Mouse (Mus musculus) kidney, embryonic 15.5 days (tissue): ENCODE measurements around the gene Meis2. TPM values are rescaled to one million over a fixed set of nuclear protein-coding genes. Genes with fewer than 3 reads are reported as not detected.

Experiments
- ATAC-seq: fragments of 200-750 bp; cut with Nextera tagmentation; replicated peaks from 2 replicates; pipeline ENCODE4 v1.8.0; 2017; ENCODE audit warnings: moderate TSS enrichment; ENCODE audit not compliant: low FRiP score
- H3K27ac ChIP-seq: fragments of 300-500 bp; sonication (generic); 2 replicates; pipeline ENCODE4 v1.5.1; 2015; ENCODE audit warnings: mild to moderate bottlenecking, inconsistent platforms
- H3K27me3 ChIP-seq: fragments of 300-500 bp; sonication (generic); 2 replicates; pipeline ENCODE4 v1.6.1; 2015; ENCODE audit warnings: inconsistent platforms
- H3K36me3 ChIP-seq: fragments of 300-500 bp; sonication (generic); 2 replicates; pipeline ENCODE4 v1.6.1; 2015; ENCODE audit warnings: inconsistent platforms
- H3K4me1 ChIP-seq: fragments of 300-500 bp; sonication (generic); 2 replicates; pipeline ENCODE4 v1.6.1; 2015; ENCODE audit warnings: inconsistent platforms
- H3K4me2 ChIP-seq: fragments of 300-500 bp; sonication (generic); 2 replicates; pipeline ENCODE4 v1.6.1; 2015; ENCODE audit warnings: moderate library complexity, mild to moderate bottlenecking, inconsistent platforms
- H3K4me3 ChIP-seq: fragments of 300-500 bp; sonication (generic); replicated peaks from 2 replicates; pipeline ENCODE4 v1.5.1; 2015; ENCODE audit warnings: mild to moderate bottlenecking, inconsistent platforms
- H3K9ac ChIP-seq: fragments of 300-500 bp; sonication (generic); 2 replicates; pipeline ENCODE4 v1.6.1; 2015; ENCODE audit warnings: mild to moderate bottlenecking, inconsistent platforms
- H3K9me3 ChIP-seq: fragments of 300-500 bp; sonication (generic); replicated peaks from 2 replicates; pipeline ENCODE4 v1.6.1; 2016; ENCODE audit warnings: inconsistent platforms
- WGBS: fragments of 180-500 bp; shearing (Covaris S2); methylation state at CpG from one replicate; pipeline ENCODE4 v1.1.7; 2015; ENCODE audit warnings: mixed read lengths; 5-methylcytosine and 5-hydroxymethylcytosine counted together
- polyA plus RNA-seq: library from polyadenylated mRNA; unstranded; fragments of >200 nt; fragmentation: Nextera tagmentation; extraction: Ambion mirVana; gene quantifications from 2 replicates; pipeline ENCODE4 v1.2.1, GENCODE M21; 2015

Meis2 gene
- 85.5 and 94.3 TPM in 2 replicates for polyA plus RNA-seq

DNA sequence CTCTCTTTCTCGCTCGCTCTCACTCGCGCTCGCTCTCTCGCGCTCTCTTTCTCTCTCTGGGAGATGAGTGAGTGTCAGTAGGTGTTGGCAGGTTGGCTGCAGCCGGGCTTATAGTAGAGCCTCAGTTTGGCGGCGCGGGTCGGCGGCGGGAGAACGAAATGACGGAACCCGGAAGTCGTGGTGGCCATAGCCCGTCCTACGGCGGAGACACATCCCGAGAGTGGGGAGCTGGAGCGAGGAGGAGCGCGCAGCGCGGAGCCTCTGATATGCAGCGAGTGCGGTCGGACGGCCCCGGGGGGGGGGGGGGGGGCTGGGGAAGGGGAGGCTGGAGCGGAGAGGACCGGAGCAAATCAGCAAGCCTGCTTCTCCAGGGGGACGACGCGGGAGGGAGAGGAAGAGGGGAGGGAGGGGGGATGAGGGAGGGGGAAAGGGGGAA lies at the start of gene Meis2:
Gene Meis2, minus strand, starts transcription at position 270 of the 436 bp plus-strand sequence.
- H3K9ac ChIP-seq: peak within 1 kb of the TSS; percentile 89
- peak within 1 kb of the TSS; percentile 72 for H3K4me2 ChIP-seq
- H3K27me3 ChIP-seq: no peaks in the 10 kb centered on the region
- H3K4me1 ChIP-seq: peaks cover 5% of the 10 kb centered on the region
- peak; percentile 81 for ATAC-seq
- H3K27ac ChIP-seq: peak within 1 kb of the TSS; percentile 98
- peak within 1 kb of the TSS; percentile 75 for H3K4me3 ChIP-seq
- WGBS: under 1% methylated on average over 32 of the region's 37 CpGs
- H3K9me3 ChIP-seq: no peaks in the 10 kb centered on the region
- H3K36me3 ChIP-seq: no peaks in the 10 kb centered on the region

- Histone ChIP-seq H3K27me3 (no peaks in the 10 kb centered on the region), H3K27ac (no peak overlapping the region), H3K9ac (no peak overlapping the region), H3K4me1 (peaks cover 6% of the 10 kb centered on the region; the same call in 1 of the 2 replicates), H3K4me3 (no peak overlapping the region), H3K4me2 (no peak overlapping the region), H3K36me3 (no peaks in the 10 kb centered on the region), H3K9me3 (no peaks in the 10 kb centered on the region)
- 67% methylated on average over 4 of the region's 4 CpGs for WGBS
- no peak for ATAC-seq
These were observed 40.6 kb upstream of the Meis2 start for GRCm38 (mm10) chr2:116106194-116106593.

- Histone ChIP-seq H3K9ac (no peak overlapping the region), H3K36me3 (no peaks in the 10 kb centered on the region), H3K27ac (no peak overlapping the region), H3K4me3 (no peak overlapping the region), H3K4me2 (no peak overlapping the region), H3K4me1 (peaks cover 6% of the 10 kb centered on the region; the same call in 1 of the 2 replicates), H3K27me3 (no peaks in the 10 kb centered on the region), H3K9me3 (no peaks in the 10 kb centered on the region)
- WGBS: 48% methylated on average over 3 of the region's 3 CpGs
- ATAC-seq: no peak
These were observed 39.5 kb upstream of the Meis2 start for GRCm38 (mm10) chr2:116105179-116105578.

GRCm38 (mm10) chr2:116103411-116103996 lies 37.9 kb upstream of the Meis2 start:
- Histone ChIP-seq H3K27me3 (no peaks in the 10 kb centered on the region), H3K27ac (no peak overlapping the region), H3K4me3 (no peak overlapping the region), H3K36me3 (no peaks in the 10 kb centered on the region), H3K9ac (no peak overlapping the region), H3K4me1 (peaks cover 6% of the 10 kb centered on the region; the same call in 1 of the 2 replicates), H3K4me2 (no peak overlapping the region), H3K9me3 (no peaks in the 10 kb centered on the region)
- 41% methylated on average over 5 of the region's 5 CpGs for WGBS
- peak; percentile 88 for ATAC-seq

DNA sequence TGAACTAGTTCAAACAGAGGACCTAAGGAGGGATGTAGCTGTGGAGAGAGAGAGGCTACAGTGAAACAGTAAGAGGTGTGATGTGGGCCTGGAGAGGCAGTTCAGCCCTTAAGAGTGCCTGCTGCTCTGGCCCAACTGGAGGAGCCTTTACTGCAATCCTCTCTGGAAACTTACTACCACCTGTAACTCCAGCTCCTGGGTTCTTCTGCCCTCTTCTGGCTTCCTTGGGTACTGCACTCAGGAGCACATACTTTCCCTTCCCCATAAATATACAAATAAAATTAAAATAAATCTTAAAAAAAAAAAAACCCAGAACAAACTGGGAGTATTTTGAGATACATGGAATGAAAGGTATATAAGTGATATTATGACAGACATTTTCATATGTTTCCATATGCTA lies 35.6 kb upstream of the Meis2 start:
- peaks cover 10% of the 10 kb centered on the region; the same call in 1 of the 2 replicates for H3K4me1 ChIP-seq
- no peak overlapping the region for H3K9ac ChIP-seq
- no peaks in the 10 kb centered on the region for H3K9me3 ChIP-seq
- no peak overlapping the region for H3K27ac ChIP-seq
- no peaks in the 10 kb centered on the region for H3K27me3 ChIP-seq
- H3K4me2 ChIP-seq: no peak overlapping the region
- ATAC-seq: no peak
- H3K36me3 ChIP-seq: no peaks in the 10 kb centered on the region
- no peak overlapping the region for H3K4me3 ChIP-seq

DNA sequence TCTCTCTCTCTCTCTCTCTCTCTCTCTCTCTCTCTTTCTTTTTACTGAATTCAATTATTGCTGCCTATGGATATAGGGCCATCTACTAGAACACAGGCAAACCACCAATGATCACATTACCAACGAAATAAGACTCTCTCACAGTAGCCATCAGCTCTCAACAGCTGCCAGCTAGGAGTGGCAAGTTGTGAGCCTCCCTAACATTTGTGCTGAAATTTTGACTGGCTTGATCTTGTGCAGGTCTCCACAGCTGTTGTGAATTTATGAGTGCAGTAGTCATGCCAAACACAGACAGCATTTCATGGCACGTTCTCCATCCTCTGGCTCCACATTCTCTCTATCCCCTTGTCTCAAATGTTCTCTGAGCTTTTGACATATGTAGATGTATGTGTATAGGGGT lies 15.3 kb upstream of the Meis2 start:
- peaks cover 7% of the 10 kb centered on the region for H3K4me1 ChIP-seq
- WGBS: 85% methylated on average over 2 of the region's 2 CpGs
- no peak overlapping the region for H3K9ac ChIP-seq
- H3K4me3 ChIP-seq: no peak overlapping the region
- no peaks in the 10 kb centered on the region for H3K27me3 ChIP-seq
- H3K9me3 ChIP-seq: 0 out of 2 replicates have a peak, but pooled peaks cover 4% of the 10 kb centered on the region
- 0 out of 2 replicates have a peak, but pooled peaks cover 5% of the 10 kb centered on the region for H3K36me3 ChIP-seq
- H3K27ac ChIP-seq: no peak overlapping the region
- ATAC-seq: no peak
- H3K4me2 ChIP-seq: no peak overlapping the region

DNA sequence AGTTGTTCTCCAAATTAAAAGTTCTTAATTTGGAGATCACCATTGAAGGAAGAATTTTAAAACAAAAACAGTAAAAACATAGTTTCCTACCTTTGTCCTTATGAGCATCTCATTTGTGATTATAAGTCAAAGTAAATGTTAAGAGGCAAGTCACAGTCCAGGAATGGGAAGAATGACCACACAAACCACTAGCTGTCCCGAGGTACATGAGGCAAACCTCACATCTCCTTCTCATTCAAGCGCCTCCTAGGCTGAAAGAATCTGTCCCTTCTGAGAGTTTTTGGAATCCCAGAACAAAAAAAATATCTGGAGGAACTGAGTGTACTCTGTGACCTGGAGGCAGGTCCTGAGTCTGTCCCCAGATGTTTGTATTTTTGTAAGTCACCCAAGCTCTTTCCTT lies 13.2 kb upstream of the Meis2 start:
- no peak overlapping the region for H3K27ac ChIP-seq
- ATAC-seq: no peak
- WGBS: 86% methylated on average over 2 of the region's 2 CpGs
- 0 out of 2 replicates have a peak, but pooled peaks cover 4% of the 10 kb centered on the region for H3K9me3 ChIP-seq
- 0 out of 2 replicates have a peak, but pooled peaks cover 5% of the 10 kb centered on the region for H3K36me3 ChIP-seq
- no peak overlapping the region for H3K4me2 ChIP-seq
- peaks cover 20% of the 10 kb centered on the region for H3K4me1 ChIP-seq
- no peak overlapping the region for H3K4me3 ChIP-seq
- no peaks in the 10 kb centered on the region for H3K27me3 ChIP-seq
- H3K9ac ChIP-seq: no peak overlapping the region

DNA sequence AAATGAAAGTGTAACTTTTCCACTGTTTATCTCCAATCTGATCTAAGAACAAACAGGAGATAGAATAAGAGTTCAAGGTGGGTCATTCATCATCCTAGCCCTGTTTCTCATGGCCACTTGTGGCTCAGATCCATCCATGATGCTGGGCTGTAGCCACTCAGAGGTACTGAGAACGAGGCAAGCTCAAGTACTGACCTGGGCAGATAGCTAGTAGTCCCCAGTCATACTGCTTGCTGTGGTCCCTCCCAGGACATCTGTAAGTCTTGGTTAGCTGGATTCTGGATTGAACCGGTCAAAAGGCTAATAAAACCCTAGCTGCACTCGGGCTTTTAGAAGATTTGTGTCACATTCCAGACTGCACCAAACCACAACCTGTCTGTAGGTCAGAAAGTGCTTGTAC lies 12.1 kb upstream of the Meis2 start:
- Histone ChIP-seq H3K4me1 (peaks cover 28% of the 10 kb centered on the region), H3K36me3 (0 out of 2 replicates have a peak, but pooled peaks cover under 1% of the 10 kb centered on the region), H3K4me3 (no peak overlapping the region), H3K27ac (peak overlapping the region; percentile 9; the same call in 1 of the 2 replicates), H3K27me3 (no peaks in the 10 kb centered on the region), H3K4me2 (no peak overlapping the region), H3K9ac (no peak overlapping the region), H3K9me3 (0 out of 2 replicates have a peak, but pooled peaks cover 1% of the 10 kb centered on the region)
- no peak for ATAC-seq
- WGBS: 33% methylated on average over 3 of the region's 3 CpGs

- Histone ChIP-seq H3K4me3 (no peak overlapping the region), H3K36me3 (no peaks in the 10 kb centered on the region), H3K27me3 (no peaks in the 10 kb centered on the region), H3K9ac (no peak overlapping the region), H3K9me3 (no peaks in the 10 kb centered on the region), H3K4me2 (no peak overlapping the region), H3K4me1 (peaks cover 35% of the 10 kb centered on the region), H3K27ac (peak overlapping the region; percentile 9; the same call in 1 of the 2 replicates)
- ATAC-seq: no peak
These were observed 11.3 kb upstream of the Meis2 start for GRCm38 (mm10) chr2:116076752-116077480.

GRCm38 (mm10) chr2:116075902-116076301 lies 10.3 kb upstream of the Meis2 start:
- Histone ChIP-seq H3K9ac (peak overlapping the region; percentile 44), H3K4me1 (peaks cover 36% of the 10 kb centered on the region), H3K27me3 (no peaks in the 10 kb centered on the region), H3K36me3 (no peaks in the 10 kb centered on the region), H3K27ac (peak overlapping the region; percentile 86), H3K4me2 (peak overlapping the region; percentile 69), H3K4me3 (peak overlapping the region; percentile 46), H3K9me3 (no peaks in the 10 kb centered on the region)
- peak; percentile 84 for ATAC-seq
- under 1% methylated on average over 23 of the region's 23 CpGs for WGBS

DNA sequence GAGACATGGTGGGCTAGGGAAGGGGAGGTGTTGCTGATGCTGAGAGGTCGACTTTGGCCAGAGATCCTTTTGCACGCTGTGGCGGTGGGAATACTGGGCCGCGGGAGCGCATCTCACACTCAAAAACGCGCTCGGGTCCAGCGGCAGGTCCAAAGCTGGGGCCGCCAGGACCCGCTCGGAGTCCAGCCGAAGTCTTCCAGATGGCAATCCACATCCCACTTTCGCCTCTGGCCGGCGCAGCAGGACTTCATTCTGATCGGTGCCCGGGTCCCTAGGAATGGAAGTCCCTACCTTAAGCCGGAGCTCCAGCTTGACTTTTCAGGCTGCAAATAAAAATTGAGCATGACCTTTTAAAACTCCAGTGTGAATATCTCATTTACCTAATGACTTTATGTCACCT lies 9.8 kb upstream of the Meis2 start:
- Histone ChIP-seq H3K9me3 (no peaks in the 10 kb centered on the region), H3K27me3 (no peaks in the 10 kb centered on the region), H3K4me2 (peak overlapping the region; percentile 69), H3K4me1 (peaks cover 36% of the 10 kb centered on the region), H3K9ac (peak overlapping the region; percentile 44), H3K27ac (peak overlapping the region; percentile 86), H3K36me3 (no peaks in the 10 kb centered on the region), H3K4me3 (peak overlapping the region; percentile 46)
- 2% methylated on average over 20 of the region's 20 CpGs for WGBS
- peak; percentile 38 for ATAC-seq

DNA sequence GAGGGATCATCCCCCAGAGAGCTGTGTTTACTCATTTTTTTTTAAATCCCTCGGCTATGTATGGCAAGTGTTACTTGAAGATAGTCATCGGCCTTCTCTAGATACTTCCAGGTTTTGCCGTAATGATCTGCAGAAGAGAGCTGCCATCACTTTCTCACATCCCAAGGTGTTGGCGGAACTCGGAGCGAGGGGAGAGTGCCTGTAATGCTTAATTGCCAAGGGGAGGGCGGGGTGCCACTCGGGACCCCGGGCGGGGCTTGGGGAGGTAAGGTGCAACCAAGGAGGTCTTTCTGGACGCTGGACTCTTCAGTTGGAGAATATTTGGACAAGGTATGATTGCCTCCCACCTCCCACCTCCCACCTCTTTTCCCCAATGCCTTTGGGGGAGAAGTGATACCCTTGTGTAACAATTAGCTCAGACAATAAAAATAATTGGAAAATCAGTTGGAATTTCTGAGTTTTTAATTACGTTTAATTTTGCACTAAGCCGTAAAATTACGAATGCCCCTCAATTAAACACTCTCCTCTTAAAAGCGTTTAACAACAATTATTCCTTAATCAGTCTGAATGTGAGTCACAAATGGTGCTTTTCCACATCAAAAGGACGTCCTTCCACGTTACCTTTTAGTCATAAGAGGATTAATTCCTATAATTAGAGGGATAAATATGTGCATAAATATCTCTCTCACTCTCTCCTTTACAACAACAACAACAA lies 9.2 kb upstream of the Meis2 start:
- H3K9ac ChIP-seq: peak overlapping the region; percentile 44
- H3K4me3 ChIP-seq: peak overlapping the region; percentile 46
- H3K4me2 ChIP-seq: peak overlapping the region; percentile 69
- H3K27ac ChIP-seq: peak overlapping the region; percentile 86
- peaks cover 36% of the 10 kb centered on the region for H3K4me1 ChIP-seq
- no peak for ATAC-seq
- H3K9me3 ChIP-seq: no peaks in the 10 kb centered on the region
- no peaks in the 10 kb centered on the region for H3K27me3 ChIP-seq
- 9% methylated on average over 17 of the region's 17 CpGs for WGBS
- no peaks in the 10 kb centered on the region for H3K36me3 ChIP-seq
